Mouse (Mus musculus) neural tube, embryonic 11.5 days (tissue): Measurements from ENCODE around the gene Cdk8. TPM values are rescaled to one million over a fixed set of nuclear protein-coding genes. Genes with fewer than 3 reads are reported as not detected.

Source experiments
- ATAC-seq: fragments of 200-750 bp; cut with Nextera tagmentation; 2 replicates; pipeline ENCODE4 v1.8.0; 2017; ENCODE audit warnings: moderate number of reproducible peaks, mild to moderate bottlenecking, moderate TSS enrichment, moderate library complexity; ENCODE audit not compliant: insufficient read depth, low FRiP score, low TSS enrichment
- DNase-seq: peaks from one replicate; pipeline ENCODE4 v3.0.0-alpha.2; 2015; ENCODE audit warnings: low spot score
- H3K27ac ChIP-seq: fragments of 300-500 bp; sonication (generic); 2 replicates; pipeline ENCODE4 v1.5.1; 2014; ENCODE audit warnings: low read depth, mild to moderate bottlenecking, low read length
- H3K27me3 ChIP-seq: fragments of 300-500 bp; sonication (generic); 2 replicates; pipeline ENCODE4 v1.6.1; 2014; ENCODE audit warnings: mild to moderate bottlenecking, low read length, mixed read lengths; ENCODE audit not compliant: control insufficient read depth, insufficient read depth
- H3K36me3 ChIP-seq: fragments of 300-500 bp; sonication (generic); 2 replicates; pipeline ENCODE4 v1.6.1; 2014; ENCODE audit warnings: mild to moderate bottlenecking, low read length, moderate library complexity, mixed read lengths; ENCODE audit not compliant: control insufficient read depth, insufficient read depth
- H3K4me1 ChIP-seq: fragments of 300-500 bp; sonication (generic); 2 replicates; pipeline ENCODE4 v1.6.1; 2014; ENCODE audit warnings: low read length, mixed read lengths; ENCODE audit not compliant: control insufficient read depth, insufficient read depth
- H3K4me2 ChIP-seq: fragments of 300-500 bp; sonication (generic); 2 replicates; pipeline ENCODE4 v1.6.1; 2014; ENCODE audit warnings: low read depth, mild to moderate bottlenecking, moderate library complexity
- H3K4me3 ChIP-seq: fragments of 300-500 bp; sonication (generic); 2 replicates; pipeline ENCODE4 v1.5.1; 2014; ENCODE audit warnings: low read depth, low read length
- H3K9ac ChIP-seq: fragments of 300-500 bp; sonication (generic); 2 replicates; pipeline ENCODE4 v1.6.1; 2014; ENCODE audit warnings: mild to moderate bottlenecking, low read length
- H3K9me3 ChIP-seq: fragments of 300-500 bp; sonication (generic); 2 replicates; pipeline ENCODE4 v1.6.1; 2016; ENCODE audit warnings: low read length; ENCODE audit not compliant: control insufficient read depth
- WGBS: fragments of 180-500 bp; shearing (Covaris S2); extraction: QIAGEN DNeasy Blood & Tissue Kit; methylation state at CpG from one replicate; pipeline ENCODE4 v1.1.7; 2014; 5-methylcytosine and 5-hydroxymethylcytosine counted together
- polyA plus RNA-seq: library from polyadenylated mRNA; unstranded; fragments of >200 nt; fragmentation: Nextera tagmentation; extraction: Ambion mirVana; gene quantifications from 2 replicates; pipeline ENCODE4 v1.2.1, GENCODE M21; 2014

Cdk8 gene
- polyA plus RNA-seq, 1 experiment from 2014 or later, result 36.0 TPM

- no peak overlapping the region for H3K4me2 ChIP-seq
- ATAC-seq (no peak), DNase-seq (no peak)
- H3K36me3 ChIP-seq, result no peaks in the 10 kb centered on the region; the same call in 1 of the 2 replicates
- 95% methylated on average over 4 of the region's 4 CpGs for WGBS
- H3K9me3 ChIP-seq, result no peaks in the 10 kb centered on the region
- no peaks in the 10 kb centered on the region for H3K27me3 ChIP-seq
- no peak overlapping the region for H3K4me3 ChIP-seq
- no peaks in the 10 kb centered on the region for H3K4me1 ChIP-seq
- H3K9ac ChIP-seq, result no peak overlapping the region
- H3K27ac ChIP-seq, result no peak overlapping the region
Observed at GRCm38 (mm10) chr5:146245193-146245592, 14.2 kb downstream of the Cdk8 start.

- Histone ChIP-seq H3K4me1 (no peaks in the 10 kb centered on the region), H3K36me3 (no peaks in the 10 kb centered on the region; the same call in 1 of the 2 replicates), H3K4me3 (no peak overlapping the region), H3K9ac (no peak overlapping the region), H3K27ac (no peak overlapping the region), H3K9me3 (no peaks in the 10 kb centered on the region), H3K27me3 (no peaks in the 10 kb centered on the region), H3K4me2 (no peak overlapping the region)
- 95% methylated on average over 7 of the region's 7 CpGs for WGBS
- DNase-seq, result no peak
- ATAC-seq, result no peak
Observed at GRCm38 (mm10) chr5:146245646-146246370, 14.8 kb downstream of the Cdk8 start.

DNA sequence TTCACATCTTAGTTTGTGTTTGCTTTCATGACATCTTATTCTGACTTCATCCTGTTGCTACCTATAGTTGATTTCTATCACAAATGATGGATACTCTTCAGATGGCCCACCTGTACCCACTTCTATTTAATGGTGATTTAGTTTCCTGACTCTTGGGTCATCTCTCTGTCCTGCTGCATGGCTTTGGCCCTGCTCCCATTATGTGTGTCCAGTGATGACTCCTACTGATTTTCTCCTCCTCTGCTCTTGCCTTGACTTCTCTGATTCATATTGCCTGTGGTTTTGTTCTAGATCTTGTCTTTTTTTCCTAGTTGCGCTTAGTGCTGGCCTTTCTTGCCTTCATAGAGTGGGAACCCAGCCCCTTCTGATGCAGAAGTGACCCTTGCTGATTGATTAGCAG lies 15.4 kb downstream of the Cdk8 start:
- Histone ChIP-seq H3K9ac (no peak overlapping the region), H3K9me3 (no peaks in the 10 kb centered on the region), H3K4me2 (no peak overlapping the region), H3K27ac (no peak overlapping the region), H3K4me1 (no peaks in the 10 kb centered on the region), H3K4me3 (no peak overlapping the region), H3K27me3 (no peaks in the 10 kb centered on the region), H3K36me3 (no peaks in the 10 kb centered on the region; the same call in 1 of the 2 replicates)
- no peak for ATAC-seq
- no peak for DNase-seq
- WGBS, result 88% methylated on average over 1 of the region's 1 CpGs

GRCm38 (mm10) chr5:146247709-146248108 lies 16.7 kb downstream of the Cdk8 start:
- no peaks in the 10 kb centered on the region for H3K4me1 ChIP-seq
- no peak for DNase-seq
- WGBS, result 78% methylated on average over 5 of the region's 5 CpGs

DNA sequence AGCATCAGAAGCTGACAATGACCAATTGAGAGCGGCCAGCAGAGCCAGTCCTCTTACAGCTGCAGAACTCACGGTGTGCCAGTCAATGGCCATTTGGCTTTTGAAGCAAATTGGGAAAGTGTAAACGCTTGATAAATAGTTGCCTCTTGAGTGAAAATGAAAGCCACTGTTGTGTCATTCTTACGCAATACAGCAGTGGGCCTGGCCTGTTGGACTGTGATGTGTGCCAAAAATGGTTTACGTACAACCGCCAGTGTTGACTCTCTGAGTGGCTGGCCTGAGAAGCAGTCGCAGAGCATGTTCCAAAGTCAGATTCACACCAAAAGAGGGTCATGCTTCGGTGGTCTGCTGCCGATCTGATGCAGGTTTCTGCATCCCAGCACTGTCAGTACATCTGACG lies 17.7 kb downstream of the Cdk8 start:
- DNase-seq (no peak), ATAC-seq (no peak)
- WGBS, result 89% methylated on average over 10 of the region's 10 CpGs
- Histone ChIP-seq H3K27me3 (no peaks in the 10 kb centered on the region), H3K4me3 (no peak overlapping the region), H3K4me1 (no peaks in the 10 kb centered on the region), H3K27ac (no peak overlapping the region), H3K9ac (no peak overlapping the region), H3K9me3 (no peaks in the 10 kb centered on the region), H3K36me3 (no peaks in the 10 kb centered on the region; the same call in 1 of the 2 replicates), H3K4me2 (no peak overlapping the region)

More at GRCm38 (mm10) chr5:146247709-146248108, 16.7 kb downstream of the Cdk8 start:
- no peaks in the 10 kb centered on the region; the same call in 1 of the 2 replicates for H3K36me3 ChIP-seq
- ATAC-seq, result no peak
- no peak overlapping the region for H3K27ac ChIP-seq
- H3K27me3 ChIP-seq, result no peaks in the 10 kb centered on the region
- no peak overlapping the region for H3K9ac ChIP-seq
- H3K9me3 ChIP-seq, result no peaks in the 10 kb centered on the region
- no peak overlapping the region for H3K4me3 ChIP-seq
- no peak overlapping the region for H3K4me2 ChIP-seq

GRCm38 (mm10) chr5:146250369-146251075 lies 19.5 kb downstream of the Cdk8 start:
- H3K27ac ChIP-seq, result no peak overlapping the region
- ATAC-seq (no peak), DNase-seq (no peak)
- 92% methylated on average over 12 of the region's 12 CpGs for WGBS
- no peaks in the 10 kb centered on the region for H3K4me1 ChIP-seq
- no peaks in the 10 kb centered on the region; the same call in 1 of the 2 replicates for H3K36me3 ChIP-seq
- H3K4me2 ChIP-seq, result no peak overlapping the region
- H3K27me3 ChIP-seq, result no peaks in the 10 kb centered on the region
- H3K4me3 ChIP-seq, result no peak overlapping the region
- H3K9ac ChIP-seq, result no peak overlapping the region
- H3K9me3 ChIP-seq, result no peaks in the 10 kb centered on the region

- no peak for ATAC-seq
- no peak overlapping the region for H3K4me3 ChIP-seq
Observed at GRCm38 (mm10) chr5:146251663-146252429, 20.8 kb downstream of the Cdk8 start.

DNA sequence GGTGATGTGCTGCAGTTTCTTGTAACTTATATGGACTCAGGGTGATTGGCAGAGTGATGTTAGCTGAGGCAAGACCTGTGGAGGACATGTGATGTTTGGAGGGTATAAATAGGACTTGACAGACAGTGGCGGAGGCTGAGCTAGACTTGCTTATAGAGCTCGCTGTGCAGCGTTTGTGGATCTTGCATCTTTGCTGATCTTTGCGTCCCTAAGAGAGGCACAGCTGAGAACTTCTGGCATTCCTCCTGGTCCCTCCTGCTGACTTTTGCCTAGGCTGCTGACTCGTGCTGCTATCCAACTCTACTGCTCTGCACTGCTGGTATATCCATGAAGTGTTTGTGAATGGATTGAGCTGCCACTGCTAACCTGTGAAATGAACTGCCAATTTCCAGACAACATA lies 22.6 kb downstream of the Cdk8 start:
- 83% methylated on average over 5 of the region's 5 CpGs for WGBS
- H3K4me2 ChIP-seq, result no peak overlapping the region
- ATAC-seq, result no peak

More at GRCm38 (mm10) chr5:146251663-146252429, 20.8 kb downstream of the Cdk8 start:
- no peak for DNase-seq
- Histone ChIP-seq H3K36me3 (no peaks in the 10 kb centered on the region; the same call in 1 of the 2 replicates), H3K4me2 (no peak overlapping the region), H3K27ac (no peak overlapping the region), H3K27me3 (no peaks in the 10 kb centered on the region), H3K4me1 (no peaks in the 10 kb centered on the region), H3K9ac (no peak overlapping the region), H3K9me3 (no peaks in the 10 kb centered on the region)
- 90% methylated on average over 5 of the region's 5 CpGs for WGBS

More for the DNA sequence above, 22.6 kb downstream of the Cdk8 start:
- no peaks in the 10 kb centered on the region; the same call in 1 of the 2 replicates for H3K36me3 ChIP-seq
- no peak for DNase-seq
- no peak overlapping the region for H3K27ac ChIP-seq
- H3K9me3 ChIP-seq, result no peaks in the 10 kb centered on the region
- no peaks in the 10 kb centered on the region for H3K4me1 ChIP-seq
- no peak overlapping the region for H3K4me3 ChIP-seq
- H3K9ac ChIP-seq, result no peak overlapping the region
- H3K27me3 ChIP-seq, result no peaks in the 10 kb centered on the region
